Mouse (Mus musculus): ENCODE results near the gene Hoxa4. TPM values are rescaled to one million over a fixed set of nuclear protein-coding genes. Genes with fewer than 3 reads are reported as not detected.

Gene Hoxa4
- total RNA-seq, 2 experiments from 2014 or later: not detected

GRCm38 (mm10) chr6:52229558-52230416, 38.2 kb upstream of the Hoxa4 start:
- DNase-seq (ENCODE audit: low spot score in 2 of 2): no peak

DNA sequence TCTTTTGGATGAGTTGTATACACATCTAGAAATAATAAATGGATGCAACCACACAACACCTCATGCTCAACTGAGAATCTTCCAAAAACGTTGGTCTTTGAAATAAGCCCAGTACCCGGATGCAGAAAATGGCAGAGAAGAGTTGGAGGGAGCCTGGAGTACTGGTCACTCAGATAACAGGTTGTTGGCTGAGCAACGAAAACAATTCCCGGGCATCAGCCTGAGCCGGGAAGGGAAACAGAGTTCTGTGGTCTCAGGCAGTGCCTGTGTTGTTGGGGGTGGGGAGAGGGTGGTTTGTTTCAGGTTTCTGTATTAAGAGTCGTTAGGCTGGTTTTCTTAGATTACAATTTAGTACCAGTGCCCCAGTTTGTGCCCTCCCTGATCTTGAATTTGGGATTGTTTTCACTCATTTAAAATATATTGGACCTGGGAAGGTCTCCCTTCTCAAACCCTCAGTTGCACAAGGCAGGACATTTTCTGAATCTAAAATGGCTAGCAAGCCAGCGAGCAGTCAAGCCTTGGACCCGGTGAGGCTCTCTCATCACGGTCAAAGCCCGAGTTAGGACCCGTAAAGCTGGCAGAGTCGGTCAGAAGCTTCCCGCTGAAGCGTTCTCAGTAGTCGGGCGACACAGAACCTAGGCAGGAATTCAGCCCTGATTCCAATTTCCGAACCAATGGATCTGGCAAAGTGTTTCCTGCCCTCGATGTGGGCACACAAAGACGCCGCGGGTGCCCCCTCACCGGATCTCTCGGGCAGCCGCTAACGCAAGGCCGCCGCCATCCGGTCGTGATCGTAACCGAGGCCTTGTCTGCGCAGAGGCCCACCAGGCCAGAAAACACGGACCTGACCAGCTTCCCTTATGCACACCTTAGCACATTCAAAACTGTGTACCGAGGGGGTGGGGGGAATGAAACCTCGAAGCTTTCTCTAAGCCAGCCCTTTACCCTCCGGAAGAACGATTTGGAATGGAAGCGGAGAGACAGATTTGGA, 37.2 kb upstream of the Hoxa4 start:
- no peak for DNase-seq (ENCODE audit: low spot score in 2 of 2)

DNA sequence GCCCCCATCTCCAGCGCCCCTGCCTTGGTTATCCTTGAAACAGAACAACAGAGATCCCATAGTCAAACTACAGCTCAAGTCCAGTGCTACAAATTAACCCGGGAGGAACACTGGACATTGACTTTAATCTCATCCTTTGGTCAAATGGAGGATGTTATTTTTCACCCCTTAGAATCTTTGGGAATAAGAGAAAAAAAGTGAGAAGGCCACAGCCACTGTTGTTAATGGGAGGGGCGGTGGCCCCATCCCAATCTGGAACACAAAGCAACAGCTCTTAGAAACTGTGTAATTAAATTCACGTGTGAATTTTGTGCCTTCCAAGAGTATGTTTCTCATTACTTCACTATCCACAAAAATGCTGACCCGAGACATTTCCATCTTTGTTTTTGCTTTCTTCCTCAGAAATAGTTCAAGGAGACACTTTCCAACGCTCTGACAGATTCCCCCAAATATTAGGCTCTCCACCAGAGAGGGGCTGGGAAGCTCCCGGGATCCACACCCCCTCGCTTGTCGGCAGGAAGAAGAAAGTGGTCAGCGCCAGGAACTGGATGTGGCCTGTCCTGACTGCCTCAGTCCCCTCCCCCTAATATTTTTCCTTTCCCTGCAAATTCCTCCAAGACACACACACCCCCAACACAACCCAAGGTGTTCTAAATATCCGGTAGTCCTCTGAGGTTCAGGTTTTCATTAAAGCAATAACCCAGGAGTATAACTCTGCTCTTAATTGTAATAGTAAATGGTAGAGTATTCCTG, 36.1 kb upstream of the Hoxa4 start:
- DNase-seq (ENCODE audit: low spot score in 2 of 2): no peak

DNA sequence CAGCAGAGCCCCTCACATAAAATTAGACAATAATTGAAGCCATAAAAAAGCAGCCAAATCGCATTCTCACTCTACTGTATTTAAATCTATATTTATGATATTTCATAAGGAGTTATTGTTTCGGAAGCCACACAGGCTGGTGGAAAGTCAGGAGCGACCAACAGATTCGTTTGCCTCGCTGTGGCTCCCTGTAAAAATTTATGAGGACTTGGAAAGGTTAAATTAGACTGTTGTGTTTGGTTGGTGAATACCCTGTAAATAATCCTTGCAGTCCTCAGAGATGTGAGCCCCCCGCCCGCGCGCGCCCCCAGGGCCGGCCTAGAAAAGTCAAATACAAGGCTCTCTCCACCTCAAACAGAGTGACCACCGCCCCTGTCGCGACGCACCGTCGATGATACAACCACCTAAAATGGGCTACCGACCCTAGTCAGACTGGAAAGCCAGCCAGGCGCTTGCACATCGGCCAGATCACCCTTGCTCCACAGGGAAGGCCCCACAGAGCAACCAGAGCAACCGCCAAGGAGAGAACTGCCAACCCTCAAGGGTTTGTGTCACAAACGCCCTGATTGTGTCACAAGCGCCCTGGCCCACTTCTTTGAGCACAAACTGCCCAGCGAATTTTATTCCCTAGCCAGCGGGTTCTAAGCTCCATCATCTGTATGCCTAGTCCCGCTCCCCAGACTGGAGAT, 35.2 kb upstream of the Hoxa4 start:
- no peak for DNase-seq (ENCODE audit: low spot score in 2 of 2)

DNA sequence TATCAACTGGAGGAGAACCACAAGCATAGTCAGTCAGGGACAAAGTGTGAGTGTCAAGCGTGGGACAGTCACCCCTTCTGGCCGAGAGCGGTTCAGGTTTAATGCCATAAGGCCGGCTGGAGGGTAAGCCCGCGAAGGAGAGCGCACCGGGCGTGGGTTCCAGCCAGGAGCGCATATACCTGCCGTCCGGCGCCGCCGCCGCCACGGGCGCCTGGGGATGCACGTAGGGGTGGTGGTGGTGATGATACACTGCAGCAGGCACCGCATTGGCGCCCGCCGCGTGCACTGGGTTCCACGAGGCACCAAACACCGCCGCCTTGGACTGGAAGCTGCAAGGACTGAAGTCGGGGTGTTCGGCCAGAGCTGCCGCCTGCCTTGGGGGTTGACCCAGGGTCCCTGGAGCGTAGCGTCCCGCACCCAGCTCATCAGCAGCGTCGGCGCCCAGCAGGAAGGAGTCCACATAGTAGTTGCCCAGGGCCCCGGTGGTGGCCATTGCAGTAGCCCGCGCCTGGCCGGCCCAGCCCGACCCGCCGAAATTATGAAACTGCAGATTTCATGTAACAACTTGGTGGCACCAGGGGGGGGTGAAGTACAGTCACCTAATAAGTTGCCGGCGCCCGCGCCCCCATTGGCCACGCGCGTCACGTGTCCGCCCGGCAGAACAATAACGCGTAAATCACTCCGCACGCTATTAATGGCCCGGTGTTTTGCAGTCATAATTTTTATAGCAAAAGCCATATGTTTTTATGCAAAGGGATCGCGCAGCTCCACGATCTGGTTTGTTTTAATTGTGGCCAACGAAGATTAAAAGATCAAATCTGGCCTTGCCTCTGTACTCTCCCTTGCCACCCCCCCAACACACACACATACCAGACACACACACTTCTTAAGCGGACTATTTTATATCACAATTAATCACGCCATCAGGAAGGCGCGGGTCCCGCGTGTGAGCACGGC, 34.3 kb upstream of the Hoxa4 start:
- DNase-seq (ENCODE audit: low spot score in 2 of 2): no peak

- no peak for DNase-seq (ENCODE audit: low spot score in 2 of 2)
Observed at GRCm38 (mm10) chr6:52224895-52225611, 33.5 kb upstream of the Hoxa4 start.

- no peak for DNase-seq (ENCODE audit: low spot score in 2 of 2)
Observed at GRCm38 (mm10) chr6:52223939-52224760, 32.6 kb upstream of the Hoxa4 start.

GRCm38 (mm10) chr6:52222729-52223128, 31.2 kb upstream of the Hoxa4 start:
- DNase-seq (ENCODE audit: low spot score in 2 of 2): no peak

GRCm38 (mm10) chr6:52221993-52222685, 30.6 kb upstream of the Hoxa4 start:
- DNase-seq (ENCODE audit: low spot score in 2 of 2): no peak

GRCm38 (mm10) chr6:52221337-52221992, 29.9 kb upstream of the Hoxa4 start, which contains the start of gene Hoxa7:
TSS of gene Hoxa7 (minus strand) at chr6:52221854.
- peak; percentile 87 to 89 for DNase-seq (ENCODE audit: low spot score in 2 of 2)

GRCm38 (mm10) chr6:52220865-52221310, 29.3 kb upstream of the Hoxa4 start:
- no peak for DNase-seq (ENCODE audit: low spot score in 2 of 2)

- peak in 1 of 2 experiments; percentile 22 for DNase-seq (ENCODE audit: low spot score in 2 of 2)
Observed at GRCm38 (mm10) chr6:52220003-52220864, 28.7 kb upstream of the Hoxa4 start.

DNA sequence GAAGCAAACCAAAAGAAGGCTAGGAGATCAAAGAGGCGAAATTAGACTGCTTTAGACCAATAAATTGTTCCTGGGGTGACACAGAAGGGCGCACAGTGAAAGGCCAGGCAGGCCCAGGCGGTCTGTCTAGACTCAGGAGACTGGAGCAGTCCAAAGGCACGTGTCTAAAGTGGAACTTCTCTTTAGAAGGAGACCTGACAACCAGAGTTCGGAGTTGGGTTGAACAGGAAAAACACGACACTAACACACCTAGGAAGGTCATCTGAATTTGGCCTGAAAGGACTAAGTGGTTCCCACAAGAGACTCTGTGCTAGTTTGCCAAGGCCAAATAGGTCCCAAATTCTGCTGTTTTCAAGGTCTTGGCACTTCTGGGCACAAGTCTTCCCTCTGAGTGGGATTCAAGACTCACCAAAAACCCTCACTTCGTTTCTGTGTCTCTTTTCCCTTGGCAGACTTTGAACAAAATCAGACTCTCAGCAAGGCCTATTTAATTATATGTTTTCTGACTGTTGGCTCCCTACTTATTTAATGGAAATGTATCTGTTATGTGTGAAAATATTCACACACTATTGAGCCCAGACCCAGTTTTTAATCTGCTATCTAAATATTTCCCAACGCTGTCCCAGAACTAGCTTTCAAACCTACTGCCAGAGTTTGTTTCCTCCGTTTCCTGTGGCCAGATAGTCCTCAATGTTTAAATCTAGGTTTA, 27.8 kb upstream of the Hoxa4 start:
- no peak for DNase-seq (ENCODE audit: low spot score in 2 of 2)

DNA sequence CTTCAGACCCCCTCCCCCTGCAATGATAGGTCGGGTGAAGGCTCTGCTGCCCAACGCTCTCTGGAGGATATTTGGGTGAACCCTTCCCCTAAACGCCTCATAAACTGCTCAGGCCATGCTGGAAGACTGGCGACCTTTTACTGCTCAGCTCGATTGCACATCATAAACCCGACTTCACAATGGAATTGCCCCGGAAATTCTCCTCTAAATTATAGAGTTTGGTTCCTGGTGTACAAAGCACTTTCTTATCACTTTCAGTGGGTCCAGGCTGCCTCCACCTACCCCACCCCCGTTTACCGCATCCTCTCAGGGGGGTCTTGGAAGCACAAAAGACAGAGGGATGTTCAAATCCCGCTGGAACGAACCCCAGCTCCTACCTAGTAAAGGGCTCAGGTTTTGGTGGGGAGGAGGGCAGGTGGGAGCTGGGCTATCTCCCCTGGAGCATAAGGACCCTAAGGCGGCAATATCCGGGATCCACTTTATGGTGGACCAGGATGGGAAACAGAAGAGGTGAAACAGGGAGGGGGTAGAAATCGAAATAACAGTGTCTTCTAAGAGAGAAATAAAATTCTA, 27.2 kb upstream of the Hoxa4 start:
- DNase-seq (ENCODE audit: low spot score in 2 of 2): no peak

All from layer of hippocampus, postnatal 10 days (tissue).